Comparison of ENCODE assay signal across 25 mouse cellular contexts in genomic region chr6:53879567-53879966, GRCm38 (mm10). TPM values are rescaled to one million over a fixed set of nuclear protein-coding genes. Genes with fewer than 3 reads are reported as not detected.
DNase-seq lines count a peak whose midpoint lies in the region; ATAC-seq and TF ChIP-seq lines count a peak whose summit lies in the region.
"Had no signal": no experiment of that assay in that cellular context is flagged by ENCODE, and none has a peak within 500 bp of the region (broad histone marks: within the 10 kb centered on the region; RNA-seq: fewer than 3 reads in every experiment).

No protein-coding gene starts in this region.

- H3K4me1 ChIP-seq in kidney, embryonic 15.5 days, result peaks cover 48% of the 10 kb centered on the region
- H3K4me1 ChIP-seq: liver, embryonic 12.5 days had no signal

- TF ChIP-seq CTCF in gastrocnemius, adult 2 months (IDR thresholded peaks at IDR 0.05), result no peak

- H3K27me3 ChIP-seq in kidney, embryonic 15.5 days, result no peaks in the 10 kb centered on the region
- H3K27me3 ChIP-seq: intestine, embryonic 15.5 days; neural tube, embryonic 15.5 days had no signal

- intact Hi-C loops in gastrocnemius, adult 2 months (cut with DNase I), result loop anchor here (2.0 kb wide), 1 partner anchor 77 kb away; no protein-coding TSS in a partner anchor
- intact Hi-C loops in gastrocnemius, postnatal 14 days (cut with DNase I; ENCODE audit: low total_unique reads), result loop anchor here (10.0 kb wide), 1 partner anchor 75 kb away; no protein-coding TSS in a partner anchor

- H3K27ac ChIP-seq in gastrocnemius, adult 2 months, result peak overlapping the region; percentile 64
- 0 out of 2 replicates have a peak overlapping the region, but pooled peaks have one; percentile 0 for H3K27ac ChIP-seq in kidney, embryonic 15.5 days
- H3K27ac ChIP-seq: heart, embryonic 10.5 days; intestine, embryonic 15.5 days; liver, embryonic 12.5 days; neural tube, embryonic 15.5 days had no signal

- no peaks in the 10 kb centered on the region for H3K9me3 ChIP-seq in kidney, embryonic 15.5 days (replicated peaks)
- H3K9me3 ChIP-seq: heart, embryonic 10.5 days; intestine, embryonic 15.5 days; liver, embryonic 12.5 days; neural tube, embryonic 15.5 days had no signal

- no peak overlapping the region for H3K4me3 ChIP-seq in gastrocnemius, adult 2 months
- no peak overlapping the region for H3K4me3 ChIP-seq in kidney, embryonic 15.5 days (replicated peaks)
- H3K4me3 ChIP-seq: heart, embryonic 10.5 days; intestine, embryonic 15.5 days; liver, embryonic 12.5 days; myocyte; neural tube, embryonic 15.5 days had no signal

- DNase-seq in gastrocnemius, adult 2 months, result no peak
- DNase-seq in gastrocnemius, postnatal 14 days, result no peak
- no peak for DNase-seq in kidney, adult 11 months
- DNase-seq in urinary bladder, adult 2 months (ENCODE audit: low spot score), result peak; percentile 37
- DNase-seq in urinary bladder, postnatal 10 days (ENCODE audit: low spot score), result no peak
- DNase-seq in cerebellum, adult 18-20 months, result no peak
- DNase-seq: adrenal gland, postnatal 10 days; cerebellum, postnatal 10 days; heart, postnatal 10 days; kidney, postnatal 36 days; layer of hippocampus, adult 9-11 months; lung, adult 2 months; midbrain, embryonic 14.5 days; right cerebral cortex, postnatal 25 days; thymus, adult 18-20 months; thymus, postnatal 4 days had no signal

- no peak overlapping the region for H3K4me2 ChIP-seq in kidney, embryonic 15.5 days
- H3K4me2 ChIP-seq: intestine, embryonic 15.5 days; liver, embryonic 12.5 days; neural tube, embryonic 15.5 days had no signal

- H3K9ac ChIP-seq in kidney, embryonic 15.5 days, result no peak overlapping the region
- H3K9ac ChIP-seq: hindbrain, embryonic 14.5 days; intestine, embryonic 15.5 days; liver, embryonic 12.5 days; neural tube, embryonic 15.5 days had no signal

- H3K36me3 ChIP-seq in kidney, embryonic 15.5 days, result no peaks in the 10 kb centered on the region
- H3K36me3 ChIP-seq: G1E; heart, embryonic 10.5 days; intestine, embryonic 15.5 days; liver, embryonic 12.5 days; neural tube, embryonic 15.5 days had no signal

- WGBS in kidney, embryonic 15.5 days, result 86% methylated on average over 8 of the region's 8 CpGs

- no peak for ATAC-seq in kidney, embryonic 15.5 days (replicated peaks; ENCODE audit: low FRiP score)
- ATAC-seq: activated CD4-positive, CD25-positive, alpha-beta regulatory T cell, adult 4 months; intestine, embryonic 15.5 days; liver, embryonic 12.5 days had no signal

RNA-seq across cellular contexts. Expression of gene Tril, which starts 58.9 kb away (rescaled TPM):
- total RNA-seq in gastrocnemius, adult 2 months (2021), result 1 to 10 TPM; 1.3 to 2.2 TPM
- total RNA-seq in gastrocnemius, postnatal 14 days (2021), result 10 to 100 TPM; 10.8 to 12.3 TPM
- polyA plus RNA-seq in kidney, embryonic 15.5 days (2015; fragmentation: Nextera tagmentation; extraction: Ambion mirVana), result 88.9 and 93.8 TPM in 2 replicates
- 8.7 and 12.6 TPM in 2 replicates for polyA plus RNA-seq in urinary bladder, adult 2 months (2012; rRNA removed)
- polyA plus RNA-seq: activated CD4-positive, CD25-positive, alpha-beta regulatory T cell, adult 4 months; G1E had no signal
